Mouse (Mus musculus) spleen, adult 2 months (tissue): ENCODE data around the gene Nhsl2.

Experiments
- CTCF ChIP-seq: fragments of 200-500 bp; IDR thresholded peaks from 2 replicates; pipeline ENCODE4 v1.5.1; 2011; ENCODE audit warnings: mild to moderate bottlenecking, inconsistent platforms; ENCODE audit not compliant: insufficient read depth, insufficient read length, insufficient replicate concordance; ENCODE audit errors: extremely low read depth
- POLR2A ChIP-seq: fragments of 200-500 bp; IDR thresholded peaks from 2 replicates; pipeline ENCODE4 v1.6.1; 2011; ENCODE audit warnings: low read depth, low read length, inconsistent platforms

DNA sequence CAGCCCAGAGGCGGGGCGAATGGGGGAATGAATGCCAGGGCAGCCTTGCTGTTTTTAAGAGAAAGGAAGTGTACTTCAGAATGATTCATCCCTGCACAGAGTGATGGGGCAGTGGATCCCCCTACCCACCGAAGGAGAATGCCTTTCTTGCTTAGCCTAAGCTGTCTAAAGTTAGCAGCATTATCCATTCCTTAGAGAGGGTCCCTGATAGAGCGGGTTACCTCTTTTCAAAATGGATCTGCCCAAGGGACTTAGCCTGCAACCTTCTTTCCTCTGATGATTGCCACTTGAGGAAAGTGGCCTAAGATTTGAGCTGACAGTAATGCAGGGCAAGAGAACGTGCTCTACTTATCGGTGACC lies 105.3 kb downstream of the Nhsl2 start:
- TF ChIP-seq CTCF (no peak), POLR2A (no peak)
